In genomic region chr13:54063292-54063691, GRCm38 (mm10) we compare ENCODE assay signal across 9 mouse cellular contexts. TPM values are rescaled to one million over a fixed set of nuclear protein-coding genes. Genes with fewer than 3 reads are reported as not detected.
DNase-seq lines count a peak whose midpoint lies in the region.
"Had no signal": no experiment of that assay in that cellular context is flagged by ENCODE, and none has a peak within 500 bp of the region (broad histone marks: within the 10 kb centered on the region; RNA-seq: fewer than 3 reads in every experiment).

No protein-coding gene starts in this region.

- peak; percentile 52 for DNase-seq in embryo, embryonic 10 days (ENCODE audit: low spot score)
- no peak for DNase-seq in embryo, embryonic 9.5 days (ENCODE audit: extremely low spot score)
- DNase-seq in kidney, postnatal 36 days = peak; percentile 35 to 39
- DNase-seq in kidney, adult 8-10 months = no peak
- peak; percentile 47 for DNase-seq in A20 (ENCODE audit: low read depth, low spot score)
- DNase-seq in cerebellum, postnatal 10 days = peak; percentile 56 to 77
- no peak for DNase-seq in adrenal gland, postnatal 4 days (ENCODE audit: low spot score in 2 of 2)
- DNase-seq in ovary, adult 18-20 months (ENCODE audit: low spot score) = no peak
- DNase-seq: liver, embryonic 13.5 days had no signal

RNA-seq across cellular contexts. Expression of gene Drd1, which starts 7.8 kb away (rescaled TPM):
- total RNA-seq in adrenal gland, postnatal 4 days (2021) = under 1 TPM; 0.34 to 0.73 TPM

RNA-seq across cellular contexts. Expression of gene Sfxn1, which starts 8.4 kb away (rescaled TPM):
- 10 to 100 TPM; 60.8 to 65.4 TPM for total RNA-seq in adrenal gland, postnatal 4 days (2021)

Comparison
In these comparisons a context has a peak if more than half of its experiments do, and no peak if none do; other contexts are left out.
1. DNase-seq: peak in embryo, embryonic 10 days (single experiment), kidney, postnatal 36 days (2 of 2), A20 (single experiment) and cerebellum, postnatal 10 days (2 of 2); none in embryo, embryonic 9.5 days (single experiment), kidney, adult 8-10 months (0 of 2), adrenal gland, postnatal 4 days (0 of 2) and ovary, adult 18-20 months (single experiment).